Mouse (Mus musculus) right cerebral cortex, adult 18-20 months (tissue): ENCODE results near the gene Elp1.

Experiments
- DNase-seq: peaks from one replicate; pipeline ENCODE4 v3.0.0; 2022; ENCODE audit warnings: mixed read lengths

Elp1 gene

GRCm38 (mm10) chr4:56801907-56802668 lies at the start of gene Elp1, which contains the start of gene Fam206a:
Gene Elp1, minus strand, starts transcription at chr4:56802331.
Gene Fam206a, plus strand, starts transcription at chr4:56802345.
- peak; percentile 95 for DNase-seq

GRCm38 (mm10) chr4:56850724-56851123 lies 48.6 kb upstream of the Elp1 start:
- DNase-seq: no peak

DNA sequence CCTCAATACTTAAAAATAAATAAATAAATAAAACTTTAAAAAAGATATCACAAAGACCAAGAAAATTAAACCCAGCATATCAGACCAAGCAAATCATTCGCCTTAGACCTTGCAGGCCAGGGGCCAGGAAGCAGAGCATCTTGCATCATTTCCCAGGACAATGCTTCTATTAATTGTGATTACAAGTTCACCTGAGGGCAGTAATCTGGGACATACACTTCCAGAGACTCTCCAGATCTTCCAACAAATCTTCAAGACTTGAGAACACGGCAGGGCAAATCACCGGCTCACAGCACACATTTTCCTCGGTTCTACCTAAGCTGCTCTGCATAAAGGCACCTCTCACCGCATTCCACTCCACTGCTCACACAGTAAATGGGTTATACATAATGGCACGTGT lies 45.9 kb upstream of the Elp1 start:
- DNase-seq: no peak

DNA sequence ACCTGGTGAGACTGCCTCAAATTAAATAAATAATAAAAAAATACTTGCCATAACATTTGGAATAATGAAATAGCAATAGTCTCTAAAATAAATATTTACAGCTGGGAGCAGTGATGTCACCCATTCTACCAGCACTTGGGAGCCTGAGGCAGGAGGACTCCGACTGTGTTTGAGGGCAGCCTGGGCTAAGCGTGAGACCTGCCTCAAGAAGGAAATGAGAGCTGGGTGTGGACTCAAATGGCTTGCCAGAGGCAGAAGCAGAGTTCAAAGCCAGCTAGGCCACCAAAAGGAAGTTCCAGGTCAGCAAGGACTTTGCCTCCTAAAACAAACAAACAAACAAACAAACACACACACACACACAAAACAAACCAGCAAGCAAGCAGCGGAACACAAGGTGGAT lies 45.3 kb upstream of the Elp1 start:
- DNase-seq: no peak

- no peak for DNase-seq
Measured at GRCm38 (mm10) chr4:56845896-56846533, 43.9 kb upstream of the Elp1 start.

- DNase-seq: no peak
Measured at GRCm38 (mm10) chr4:56844911-56845310, 42.8 kb upstream of the Elp1 start.

GRCm38 (mm10) chr4:56843963-56844362 lies 41.8 kb upstream of the Elp1 start:
- DNase-seq: no peak

GRCm38 (mm10) chr4:56842501-56842900 lies 40.4 kb upstream of the Elp1 start:
- DNase-seq: no peak

- DNase-seq: no peak
Measured at GRCm38 (mm10) chr4:56840297-56840696, 38.2 kb upstream of the Elp1 start.

GRCm38 (mm10) chr4:56837661-56838060 lies 35.5 kb upstream of the Elp1 start:
- no peak for DNase-seq

DNA sequence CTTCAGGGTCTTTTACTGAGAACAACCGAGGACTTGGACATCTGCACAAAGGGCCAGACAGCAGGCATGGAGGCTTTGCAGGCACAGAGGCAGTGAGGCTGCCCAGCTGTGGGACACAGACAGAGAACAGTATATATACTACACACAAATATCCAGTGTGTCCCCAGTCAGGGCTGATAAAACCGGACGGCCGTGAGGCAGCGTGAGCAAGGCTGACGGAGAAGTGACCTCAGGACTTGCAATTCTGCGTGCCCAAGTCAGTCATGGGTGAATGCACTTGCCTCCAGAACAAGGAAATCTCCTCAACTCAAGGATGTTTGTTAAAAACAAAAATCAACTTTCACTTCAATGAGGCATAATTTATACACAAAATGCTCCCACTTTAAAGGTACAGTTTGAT lies 29.9 kb upstream of the Elp1 start:
- no peak for DNase-seq

DNA sequence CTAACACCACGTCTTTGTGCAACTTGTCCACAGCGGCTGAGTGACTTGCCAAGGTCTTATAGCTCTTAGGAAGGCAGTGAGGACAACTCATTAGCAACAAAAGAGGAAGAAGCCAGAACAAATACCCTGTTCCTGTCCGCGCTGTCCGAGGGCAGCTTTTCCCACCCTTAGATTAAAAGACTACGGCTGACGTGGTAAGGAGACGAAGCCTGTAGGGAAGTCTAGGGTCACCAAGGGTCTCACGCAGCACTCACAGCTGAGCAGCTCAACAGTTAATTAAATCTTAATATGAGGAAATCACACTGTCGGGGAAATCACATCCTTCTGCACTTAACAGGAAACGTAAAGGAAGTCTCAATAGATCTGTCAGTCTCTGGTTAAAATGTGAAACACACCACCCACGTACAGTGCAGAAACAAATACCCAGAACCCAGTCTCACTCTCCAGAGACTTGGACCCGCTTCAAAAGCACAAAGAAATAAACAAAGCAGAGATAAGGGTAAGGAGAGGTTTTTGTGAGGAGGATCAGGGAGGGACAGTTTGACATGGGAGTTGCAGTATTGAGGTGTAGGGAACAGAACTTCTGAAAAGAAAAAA lies 29.0 kb upstream of the Elp1 start:
- DNase-seq: no peak

- DNase-seq: peak; percentile 21
Measured at GRCm38 (mm10) chr4:56829511-56829921, 27.4 kb upstream of the Elp1 start.

- no peak for DNase-seq
Measured at GRCm38 (mm10) chr4:56828932-56829331, 26.8 kb upstream of the Elp1 start.

DNA sequence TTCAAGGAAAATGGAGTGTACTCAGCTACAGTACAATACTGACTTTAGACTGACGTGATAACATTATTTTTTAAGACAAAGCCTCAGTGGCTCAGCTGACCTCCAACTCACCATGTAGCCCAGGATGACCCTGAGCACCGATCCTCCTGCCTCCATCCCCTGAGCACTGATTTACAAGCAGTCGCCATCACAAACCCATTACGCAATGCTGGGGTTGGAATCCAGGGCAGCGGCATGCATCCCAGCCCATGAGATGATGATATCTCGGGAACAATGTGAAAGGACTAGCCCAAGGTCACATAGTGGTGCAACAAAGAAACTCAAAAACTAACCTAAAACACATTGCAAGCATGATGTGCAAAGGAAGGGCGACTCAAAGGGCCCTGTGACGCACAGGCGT lies 22.1 kb upstream of the Elp1 start:
- DNase-seq: no peak

DNA sequence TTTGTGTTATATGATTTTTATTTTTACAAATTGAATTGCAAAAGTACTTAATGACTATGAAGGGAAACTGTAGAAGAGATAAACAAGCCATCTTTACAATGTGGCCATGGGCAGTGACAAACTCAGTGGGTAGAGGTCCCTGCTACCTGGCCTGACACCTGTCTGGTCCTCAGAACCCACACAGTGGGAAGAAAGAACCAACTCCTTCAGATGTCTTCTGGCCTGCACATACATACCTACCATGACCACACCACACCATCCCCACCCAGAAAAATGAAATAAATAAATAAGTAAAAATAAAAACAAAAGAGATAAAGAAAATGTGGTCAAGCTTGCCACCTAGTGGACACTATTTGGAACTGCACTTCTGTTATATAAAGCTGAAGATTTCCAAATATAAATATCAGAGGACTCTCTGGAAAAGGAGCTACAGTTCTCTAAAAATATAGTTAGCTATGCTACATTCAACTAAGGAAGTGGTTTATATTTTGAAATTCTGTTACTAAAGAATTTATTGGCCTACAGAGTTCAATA lies 18.0 kb upstream of the Elp1 start:
- peak; percentile 30 for DNase-seq

GRCm38 (mm10) chr4:56815131-56815530 lies 13.0 kb upstream of the Elp1 start:
- DNase-seq: no peak

DNA sequence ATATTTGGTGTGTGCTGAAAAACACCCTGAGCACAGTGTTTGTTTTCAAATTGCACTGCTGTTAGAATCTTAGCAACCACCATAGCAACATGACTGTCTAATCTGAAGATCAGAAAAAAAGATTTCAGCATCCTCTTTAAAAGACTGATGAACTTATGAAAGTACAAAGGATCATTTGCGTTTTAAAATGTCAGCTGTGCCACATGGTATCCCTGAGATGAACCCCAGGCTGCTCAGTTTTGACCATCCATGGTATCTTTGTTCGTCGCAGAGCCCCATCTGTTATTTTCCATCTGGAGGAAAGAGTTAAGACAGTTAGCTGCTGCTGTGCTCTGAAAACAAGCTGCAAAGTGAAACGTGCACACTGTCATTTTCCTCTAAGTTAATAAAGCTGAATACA lies 10.0 kb upstream of the Elp1 start:
- no peak for DNase-seq

- DNase-seq: no peak
Measured at GRCm38 (mm10) chr4:56811642-56812041, 9.5 kb upstream of the Elp1 start.

DNA sequence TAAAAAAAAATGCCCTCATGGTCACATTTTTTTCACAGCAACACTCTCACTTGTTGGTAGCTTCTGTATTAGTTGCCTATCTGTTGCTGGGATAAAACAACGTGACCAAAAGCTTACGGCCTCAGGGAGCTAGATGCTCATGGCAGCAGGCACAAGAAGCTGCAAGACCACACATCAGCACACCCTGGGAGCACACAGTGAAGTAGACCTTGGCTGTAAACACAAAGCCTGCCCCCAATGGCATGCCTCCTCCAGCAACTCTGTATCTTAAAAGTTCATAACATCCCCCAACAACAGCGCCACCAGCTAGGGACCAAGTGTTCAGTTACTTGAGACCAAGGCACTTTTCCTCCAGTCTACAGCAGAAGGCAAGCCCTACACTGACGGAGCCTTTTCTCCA lies 6.9 kb upstream of the Elp1 start:
- DNase-seq: no peak

DNA sequence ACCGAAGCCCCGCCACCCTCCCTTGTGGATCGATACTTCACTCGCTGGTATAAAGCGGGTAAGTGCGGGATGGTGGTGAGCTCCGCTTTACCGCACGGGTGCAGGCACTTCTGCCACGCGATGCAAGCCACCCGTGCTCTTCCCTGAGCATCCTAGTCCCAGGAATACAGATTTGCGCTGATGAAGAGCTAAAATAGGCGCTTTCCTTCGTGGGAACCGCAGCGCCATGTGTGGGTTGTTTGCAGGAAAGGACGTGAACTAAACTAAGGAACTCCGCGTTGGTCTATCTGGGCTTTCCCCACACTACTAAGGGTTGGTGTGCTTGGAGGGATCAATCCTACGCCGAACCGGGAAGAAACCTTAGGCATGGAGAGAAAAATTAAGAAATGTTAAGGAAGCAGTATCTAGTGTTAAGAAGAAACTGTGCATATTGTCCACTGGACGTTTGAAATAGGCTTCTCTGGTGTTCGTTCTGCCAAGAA lies 579 bp upstream of the Elp1 start:
- DNase-seq: no peak

DNA sequence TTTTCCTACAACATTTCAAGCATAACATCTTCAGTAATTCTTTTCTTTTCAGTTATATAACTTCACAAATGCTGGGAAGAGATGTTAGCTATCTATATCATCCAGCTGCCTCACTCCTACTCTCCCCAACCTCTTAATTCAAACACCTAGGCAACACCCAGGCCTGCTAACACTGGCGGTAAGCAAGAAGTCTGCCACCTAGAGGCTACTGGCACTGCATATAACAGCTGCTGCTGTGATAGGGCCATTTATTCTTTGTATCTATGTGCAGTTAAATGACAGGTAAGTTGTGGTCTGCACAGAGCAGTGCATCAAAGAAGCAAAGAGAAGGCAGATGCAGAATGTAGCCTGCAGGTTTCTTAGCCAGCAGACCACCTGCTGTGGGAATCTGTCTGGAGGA lies 10.8 kb downstream of the Elp1 start:
- DNase-seq: peak; percentile 35

GRCm38 (mm10) chr4:56771065-56771464 lies 31.1 kb downstream of the Elp1 start:
- no peak for DNase-seq

GRCm38 (mm10) chr4:56768913-56769312 lies 33.2 kb downstream of the Elp1 start:
- no peak for DNase-seq
